Mouse (Mus musculus) hindbrain, embryonic 10.5 days (tissue): ENCODE measurements around the gene Olr1. TPM values are rescaled to one million over a fixed set of nuclear protein-coding genes. Genes with fewer than 3 reads are reported as not detected.
"Not testable (repeated sequence)": the region's sequence is repeated elsewhere in the genome, so short reads cannot be mapped to it uniquely, and the experiment has no call there.

Source experiments
- DNase-seq: peaks from one replicate; pipeline ENCODE4 v3.0.0-alpha.2; 2017; ENCODE audit warnings: low spot score
- H3K27ac ChIP-seq: fragments of 300-500 bp; sonication (generic); 2 replicates; pipeline ENCODE4 v1.5.1; 2016; ENCODE audit warnings: mild to moderate bottlenecking, moderate library complexity
- H3K27me3 ChIP-seq: fragments of 300-500 bp; sonication (generic); 2 replicates; pipeline ENCODE4 v1.6.1; 2016; ENCODE audit warnings: mild to moderate bottlenecking; ENCODE audit not compliant: poor library complexity, insufficient read depth, severe bottlenecking
- H3K36me3 ChIP-seq: fragments of 300-500 bp; sonication (generic); 2 replicates; pipeline ENCODE4 v1.6.1; 2016; ENCODE audit warnings: mild to moderate bottlenecking, moderate library complexity
- H3K4me1 ChIP-seq: fragments of 300-500 bp; sonication (generic); replicated peaks from 2 replicates; pipeline ENCODE4 v1.6.1; 2016; ENCODE audit warnings: mild to moderate bottlenecking
- H3K4me3 ChIP-seq: fragments of 300-500 bp; sonication (generic); 2 replicates; pipeline ENCODE4 v1.5.1; 2016; ENCODE audit warnings: mild to moderate bottlenecking, moderate library complexity
- H3K9me3 ChIP-seq: fragments of 300-500 bp; sonication (generic); 2 replicates; pipeline ENCODE4 v1.6.1; 2016; ENCODE audit warnings: mild to moderate bottlenecking, moderate library complexity
- WGBS: fragments of 180-500 bp; shearing (Covaris S2); methylation state at CpG from one replicate; pipeline ENCODE4 v1.1.7; 2016; 5-methylcytosine and 5-hydroxymethylcytosine counted together
- polyA plus RNA-seq: library from polyadenylated mRNA; unstranded; fragments of >200 nt; fragmentation: Nextera tagmentation; extraction: Ambion mirVana; gene quantifications from 2 replicates; pipeline ENCODE4 v1.2.1, GENCODE M21; 2016

Gene Olr1
- polyA plus RNA-seq, 1 experiment from 2014 or later, result not detected

- not testable (repeated sequence) for H3K27ac ChIP-seq, H3K4me1 ChIP-seq, DNase-seq, H3K4me3 ChIP-seq, H3K9me3 ChIP-seq, H3K27me3 ChIP-seq, H3K36me3 ChIP-seq
- WGBS, result 88% methylated on average over 1 of the region's 1 CpGs
These were observed 7.4 kb downstream of the Olr1 start for GRCm38 (mm10) chr6:129499516-129499915.

GRCm38 (mm10) chr6:129497345-129498218 lies 9.4 kb downstream of the Olr1 start:
- Histone ChIP-seq H3K27ac (no peak overlapping the region), H3K27me3 (no peaks in the 10 kb centered on the region), H3K4me1 (no peaks in the 10 kb centered on the region), H3K9me3 (no peaks in the 10 kb centered on the region), H3K36me3 (no peaks in the 10 kb centered on the region), H3K4me3 (no peak overlapping the region)
- 91% methylated on average over 3 of the region's 3 CpGs for WGBS
- DNase-seq, result no peak

- H3K27ac ChIP-seq, result no peak overlapping the region
- no peak overlapping the region for H3K4me3 ChIP-seq
- no peaks in the 10 kb centered on the region for H3K27me3 ChIP-seq
- no peaks in the 10 kb centered on the region for H3K4me1 ChIP-seq
- WGBS, result 85% methylated on average over 4 of the region's 4 CpGs
- no peaks in the 10 kb centered on the region for H3K9me3 ChIP-seq
- no peak for DNase-seq
- H3K36me3 ChIP-seq, result no peaks in the 10 kb centered on the region
These were observed 12.0 kb downstream of the Olr1 start for GRCm38 (mm10) chr6:129494924-129495323.

GRCm38 (mm10) chr6:129480089-129480958 lies 26.6 kb downstream of the Olr1 start:
- 74% methylated on average over 8 of the region's 8 CpGs for WGBS
- H3K27ac ChIP-seq, result no peak overlapping the region

GRCm38 (mm10) chr6:129476404-129477126 lies 30.4 kb downstream of the Olr1 start:
- Histone ChIP-seq H3K4me3 (no peak overlapping the region), H3K36me3 (no peaks in the 10 kb centered on the region), H3K9me3 (no peaks in the 10 kb centered on the region), H3K27me3 (no peaks in the 10 kb centered on the region), H3K4me1 (no peaks in the 10 kb centered on the region), H3K27ac (no peak overlapping the region)
- WGBS, result 33% methylated on average over 13 of the region's 13 CpGs
- DNase-seq, result no peak

More at GRCm38 (mm10) chr6:129480089-129480958, 26.6 kb downstream of the Olr1 start:
- no peaks in the 10 kb centered on the region for H3K27me3 ChIP-seq
- H3K9me3 ChIP-seq, result no peaks in the 10 kb centered on the region
- no peaks in the 10 kb centered on the region for H3K36me3 ChIP-seq
- no peak overlapping the region for H3K4me3 ChIP-seq
- DNase-seq, result no peak
- no peaks in the 10 kb centered on the region for H3K4me1 ChIP-seq

- Histone ChIP-seq H3K27me3 (no peaks in the 10 kb centered on the region), H3K4me1 (no peaks in the 10 kb centered on the region), H3K27ac (no peak overlapping the region), H3K9me3 (no peaks in the 10 kb centered on the region), H3K36me3 (no peaks in the 10 kb centered on the region), H3K4me3 (no peak overlapping the region)
- 86% methylated on average over 5 of the region's 5 CpGs for WGBS
- DNase-seq, result no peak
These were observed 34.3 kb downstream of the Olr1 start for GRCm38 (mm10) chr6:129472627-129473026.

- Histone ChIP-seq H3K27me3 (no peaks in the 10 kb centered on the region), H3K27ac (no peak overlapping the region), H3K36me3 (no peaks in the 10 kb centered on the region), H3K9me3 (no peaks in the 10 kb centered on the region), H3K4me3 (no peak overlapping the region), H3K4me1 (no peaks in the 10 kb centered on the region)
- DNase-seq, result no peak
- 93% methylated on average over 6 of the region's 6 CpGs for WGBS
These were observed 35.6 kb downstream of the Olr1 start for GRCm38 (mm10) chr6:129471386-129471785.

GRCm38 (mm10) chr6:129451411-129452039 lies 55.4 kb downstream of the Olr1 start, which contains the start of gene Clec1a:
Clec1a (minus strand) TSS chr6:129452000.
- no peaks in the 10 kb centered on the region for H3K36me3 ChIP-seq
- 64% methylated on average over 13 of the region's 13 CpGs for WGBS
- DNase-seq, result no peak
- no peak within 1 kb of the TSS for H3K27ac ChIP-seq
- H3K4me1 ChIP-seq, result no peaks in the 10 kb centered on the region
- no peak within 1 kb of the TSS for H3K4me3 ChIP-seq
- H3K27me3 ChIP-seq, result no peaks in the 10 kb centered on the region
- H3K9me3 ChIP-seq, result no peaks in the 10 kb centered on the region

- no peaks in the 10 kb centered on the region for H3K4me1 ChIP-seq
- DNase-seq, result no peak
- H3K4me3 ChIP-seq, result no peak overlapping the region
- H3K27ac ChIP-seq, result no peak overlapping the region
- 74% methylated on average over 6 of the region's 6 CpGs for WGBS
- no peaks in the 10 kb centered on the region for H3K9me3 ChIP-seq
- H3K36me3 ChIP-seq, result no peaks in the 10 kb centered on the region
- no peaks in the 10 kb centered on the region for H3K27me3 ChIP-seq
These were observed 57.2 kb downstream of the Olr1 start for GRCm38 (mm10) chr6:129449743-129450142.

- DNase-seq, result no peak
- Histone ChIP-seq H3K36me3 (no peaks in the 10 kb centered on the region), H3K4me3 (no peak overlapping the region), H3K27me3 (no peaks in the 10 kb centered on the region), H3K27ac (no peak overlapping the region), H3K9me3 (no peaks in the 10 kb centered on the region), H3K4me1 (no peaks in the 10 kb centered on the region)
- WGBS, result 84% methylated on average over 2 of the region's 2 CpGs
These were observed 68.9 kb downstream of the Olr1 start for GRCm38 (mm10) chr6:129438033-129438432.

- WGBS, result 89% methylated on average over 3 of the region's 3 CpGs
- no peak for DNase-seq
- no peaks in the 10 kb centered on the region for H3K36me3 ChIP-seq
These were observed 70.9 kb downstream of the Olr1 start for GRCm38 (mm10) chr6:129436025-129436424.

More at GRCm38 (mm10) chr6:129436025-129436424, 70.9 kb downstream of the Olr1 start:
- Histone ChIP-seq H3K27me3 (no peaks in the 10 kb centered on the region), H3K4me3 (no peak overlapping the region), H3K4me1 (no peaks in the 10 kb centered on the region), H3K27ac (no peak overlapping the region), H3K9me3 (no peaks in the 10 kb centered on the region)
